Mouse (Mus musculus) cerebellum, adult 9-10 months (tissue): ENCODE results near the gene Cped1.
A peak's percentile ranks its signal among the peaks of the same experiment; 100 is the strongest.

ENCODE experiments used
- DNase-seq: peaks from one replicate; pipeline ENCODE4 v3.0.0; 2022

Cped1 gene

DNA sequence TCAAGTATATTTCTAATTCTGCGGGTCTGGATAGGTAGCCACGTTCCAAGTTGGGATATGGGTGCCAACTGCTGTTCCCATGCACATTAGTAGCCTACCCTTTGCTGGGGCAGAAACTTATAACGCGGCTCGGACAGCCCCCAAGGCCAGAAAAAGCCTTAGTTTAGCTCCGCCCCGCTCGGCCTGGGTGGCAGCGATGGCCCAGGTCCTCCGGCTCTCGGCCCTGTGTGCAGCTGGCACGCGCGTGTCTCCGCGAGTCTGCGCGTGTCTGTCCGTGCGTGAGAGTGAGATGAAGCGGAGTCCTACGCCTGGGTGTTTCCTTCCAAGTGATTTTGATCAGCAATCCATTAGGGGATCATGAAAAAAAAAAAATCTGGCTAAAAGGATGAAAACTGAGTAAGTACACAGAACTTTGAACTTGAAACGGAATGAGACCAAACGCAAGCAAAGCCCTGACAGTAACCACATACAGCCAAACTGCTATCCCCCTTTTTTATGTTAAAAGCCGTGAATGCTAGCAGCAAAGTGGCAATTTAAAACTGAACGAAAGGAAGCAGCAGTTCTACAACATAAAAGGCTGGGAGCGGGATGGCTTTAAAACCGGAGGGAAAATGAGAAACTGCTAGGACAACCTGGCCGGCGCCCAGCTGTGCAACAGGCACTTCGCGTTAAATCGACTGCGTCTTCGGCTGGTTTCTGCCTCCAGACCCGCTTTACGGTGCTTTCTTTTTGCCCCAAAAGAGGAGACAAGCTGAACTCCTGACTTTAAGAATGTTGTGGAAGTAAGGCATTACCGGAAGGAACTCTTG, at the start of gene Cped1:
Gene Cped1 (plus strand): TSS at position 185 of the 809 bp plus-strand sequence.
- peak; percentile 16 for DNase-seq

- DNase-seq, result no peak
Measured at GRCm38 (mm10) chr6:21937981-21938635, 47.6 kb upstream of the Cped1 start.

GRCm38 (mm10) chr6:21949226-21949731, 36.4 kb upstream of the Cped1 start, which contains the start of gene Ing3:
Gene Ing3, plus strand, starts transcription at chr6:21949571.
- DNase-seq, result peak; percentile 100

- peak; percentile 99 for DNase-seq
Measured at GRCm38 (mm10) chr6:21949771-21950448, 35.8 kb upstream of the Cped1 start.

- peak; percentile 46 for DNase-seq
Measured at GRCm38 (mm10) chr6:21950676-21951075, 35.0 kb upstream of the Cped1 start.

DNA sequence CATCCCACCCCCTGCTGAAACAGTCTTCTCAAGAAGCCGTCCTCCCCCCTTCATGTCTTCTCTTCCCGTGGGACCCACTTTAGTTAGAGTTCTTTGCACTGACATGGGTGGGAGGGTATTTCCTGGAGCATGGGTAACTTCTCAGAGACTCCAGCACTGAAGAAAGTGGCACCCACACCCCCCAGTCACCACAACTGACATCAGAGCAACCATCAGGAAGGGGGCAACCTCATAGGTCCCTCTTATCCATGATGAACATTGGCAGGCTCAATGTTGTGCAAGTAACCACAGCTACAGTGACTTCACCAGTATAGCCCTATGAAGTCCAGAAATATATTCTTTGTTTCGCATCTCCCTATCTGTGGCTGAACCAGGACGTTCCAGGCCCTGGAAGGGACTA, 30.2 kb upstream of the Cped1 start:
- DNase-seq, result no peak

DNA sequence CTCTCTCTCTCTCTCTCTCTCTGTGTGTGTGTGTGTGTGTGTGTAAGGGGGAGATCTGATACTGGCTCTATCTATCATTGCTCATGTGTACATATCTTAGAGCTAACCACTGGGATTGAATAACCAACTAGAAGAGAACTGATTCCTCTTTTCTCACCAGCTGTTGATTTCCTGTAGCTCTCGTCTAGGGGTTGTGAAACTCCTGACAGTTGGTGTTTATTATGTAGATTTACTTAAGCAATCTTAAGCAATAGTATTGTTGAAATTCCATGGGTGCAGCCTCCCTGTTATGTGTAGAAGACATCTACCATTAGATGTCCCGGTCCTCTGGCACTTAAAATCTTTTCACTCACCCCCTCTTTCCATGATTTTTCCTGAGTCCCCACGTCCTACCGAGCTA, 26.8 kb upstream of the Cped1 start:
- no peak for DNase-seq

DNA sequence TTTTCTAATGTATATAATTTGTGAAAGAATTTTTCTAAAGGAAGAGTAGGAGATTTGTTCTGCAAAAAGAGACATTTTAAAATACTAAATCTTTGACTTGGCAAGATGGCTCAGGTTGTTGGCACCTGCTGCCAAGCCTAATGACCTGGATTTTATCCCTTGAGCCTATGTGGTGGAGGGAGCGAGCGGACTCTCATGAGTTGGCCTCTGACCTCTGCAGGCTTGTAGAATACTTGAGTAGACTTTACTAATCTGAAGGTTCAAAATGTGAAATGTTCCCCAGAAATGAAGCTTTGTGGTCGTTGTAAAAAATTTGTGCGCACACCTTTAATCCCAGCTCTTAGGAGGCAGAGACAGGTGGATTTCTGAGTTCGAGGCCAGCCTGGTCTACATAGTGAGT, 25.8 kb upstream of the Cped1 start:
- no peak for DNase-seq

DNA sequence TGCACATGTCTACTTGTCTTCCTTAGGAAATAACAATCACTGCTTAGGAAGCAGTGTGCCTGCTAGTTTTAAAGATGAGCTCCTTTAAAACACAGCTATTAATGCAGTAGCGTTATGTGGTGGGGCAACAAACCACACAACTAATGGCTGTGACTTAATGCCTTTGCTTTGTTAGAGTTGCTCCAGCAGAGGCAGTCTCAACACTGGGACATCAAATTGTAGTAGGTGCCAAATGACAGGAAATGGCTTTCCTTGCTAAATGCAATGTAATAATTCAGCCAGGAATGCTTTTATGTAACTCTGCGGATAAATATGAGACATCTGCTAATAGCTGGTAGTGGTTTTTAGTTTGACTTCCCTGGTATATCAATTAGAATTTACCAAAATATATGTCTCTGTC, 8.2 kb upstream of the Cped1 start:
- DNase-seq, result no peak

- no peak for DNase-seq
Measured at GRCm38 (mm10) chr6:21981114-21981513, 4.6 kb upstream of the Cped1 start.

DNA sequence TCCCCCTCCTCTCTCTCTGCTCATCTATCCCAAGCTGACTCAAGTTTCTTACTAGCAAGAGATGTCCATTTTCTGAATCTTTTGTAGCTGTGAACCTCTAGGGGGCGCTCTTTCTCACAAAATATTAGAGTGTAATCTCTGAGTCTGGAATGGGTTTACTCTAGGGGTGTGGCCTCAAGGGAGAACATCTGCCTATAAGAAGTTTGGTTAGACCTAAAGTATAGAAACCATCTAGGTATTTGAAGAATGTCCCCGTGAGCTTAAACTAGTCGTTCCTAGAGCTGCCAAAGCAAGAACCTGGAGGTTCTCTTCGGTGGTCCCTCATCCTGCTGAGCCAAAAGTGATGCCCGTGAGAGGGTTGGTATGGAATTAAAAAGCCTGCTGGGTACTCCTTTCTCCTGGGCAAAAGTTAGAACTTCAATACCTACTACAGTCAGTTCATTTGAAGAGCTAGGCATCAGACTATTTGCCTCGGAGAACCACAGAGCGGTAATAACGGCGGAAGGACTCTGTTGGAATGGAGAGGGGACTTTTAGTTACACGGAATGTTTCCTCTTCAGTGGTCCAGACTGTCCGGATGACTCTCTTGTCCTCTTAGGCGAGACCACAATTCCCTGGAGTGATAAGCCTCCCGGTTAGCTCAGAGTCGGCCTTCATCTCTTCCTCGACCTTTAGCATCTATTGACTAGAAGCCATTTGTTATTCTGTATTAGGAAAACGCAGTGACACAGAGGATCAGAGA, 555 bp upstream of the Cped1 start:
- peak; percentile 55 for DNase-seq

DNA sequence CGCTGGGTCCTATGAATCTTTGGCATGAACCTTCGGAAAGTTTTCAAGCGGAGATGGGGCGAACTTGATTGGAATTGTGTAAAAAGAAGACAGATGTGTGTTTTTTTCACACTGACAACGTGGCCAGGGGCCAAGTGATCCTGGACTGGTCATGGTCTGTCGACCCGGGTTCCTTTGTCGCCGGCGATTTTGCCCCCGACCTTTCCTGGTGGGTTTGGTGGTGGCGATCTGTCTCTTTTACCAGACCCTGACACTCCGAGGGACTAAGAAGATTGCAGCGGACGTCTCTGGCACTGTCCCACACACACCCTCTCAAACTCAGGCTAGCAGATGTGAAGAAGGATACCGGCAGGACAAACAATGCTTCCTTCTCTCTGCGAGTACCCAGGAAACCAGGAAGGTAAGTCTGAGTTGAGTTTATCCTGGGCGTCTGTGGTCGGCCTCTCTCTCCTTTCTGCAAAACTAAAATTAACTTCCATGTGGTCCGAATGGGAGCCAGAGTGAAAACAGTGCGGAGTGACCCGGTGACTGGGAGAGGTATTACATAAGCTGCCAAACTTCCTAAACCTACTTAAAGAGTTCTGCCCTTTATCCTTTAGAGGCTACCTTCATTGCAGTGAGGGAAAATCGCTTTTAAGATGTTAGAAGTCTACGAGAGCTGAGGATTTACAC, 1.1 kb downstream of the Cped1 start:
- no peak for DNase-seq

DNA sequence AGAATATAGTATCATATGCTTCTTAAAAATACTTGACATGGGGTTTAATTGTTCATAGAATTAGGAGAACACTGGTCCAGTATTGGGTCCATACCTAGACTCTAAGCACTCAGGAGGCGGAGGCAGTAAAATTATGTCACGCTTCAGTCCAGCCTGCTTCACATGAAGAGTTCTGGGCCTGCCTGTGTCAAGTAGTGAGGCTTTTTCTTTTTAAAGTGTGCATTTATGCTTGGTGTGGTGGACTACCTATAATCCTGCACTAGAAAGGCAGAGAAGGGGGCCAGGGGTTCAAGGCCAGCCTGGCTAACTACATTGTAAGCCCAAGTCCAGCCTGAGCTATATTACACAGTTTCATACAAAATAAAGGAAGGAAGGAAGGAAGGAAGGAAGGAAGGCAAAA, 1.8 kb downstream of the Cped1 start:
- no peak for DNase-seq

DNA sequence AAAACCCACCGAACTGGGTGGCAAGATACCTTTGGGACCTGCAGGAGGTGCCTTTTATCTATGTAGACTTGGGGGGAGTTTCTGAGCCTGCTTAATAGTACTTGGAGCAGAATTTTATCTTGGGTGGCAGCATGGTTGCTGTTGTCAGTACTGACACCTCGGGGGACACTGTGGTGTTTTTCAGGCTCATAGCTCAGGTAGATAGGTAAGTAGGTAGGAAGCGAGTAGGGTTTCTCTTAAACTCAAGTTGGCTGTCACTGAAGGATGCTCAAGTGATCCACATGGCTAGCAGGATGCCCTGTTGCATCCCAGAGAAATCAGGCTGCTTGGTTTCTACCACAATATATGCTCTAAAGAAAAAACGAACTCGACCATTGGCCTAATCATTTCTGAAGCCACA, 2.6 kb downstream of the Cped1 start:
- DNase-seq, result no peak

DNA sequence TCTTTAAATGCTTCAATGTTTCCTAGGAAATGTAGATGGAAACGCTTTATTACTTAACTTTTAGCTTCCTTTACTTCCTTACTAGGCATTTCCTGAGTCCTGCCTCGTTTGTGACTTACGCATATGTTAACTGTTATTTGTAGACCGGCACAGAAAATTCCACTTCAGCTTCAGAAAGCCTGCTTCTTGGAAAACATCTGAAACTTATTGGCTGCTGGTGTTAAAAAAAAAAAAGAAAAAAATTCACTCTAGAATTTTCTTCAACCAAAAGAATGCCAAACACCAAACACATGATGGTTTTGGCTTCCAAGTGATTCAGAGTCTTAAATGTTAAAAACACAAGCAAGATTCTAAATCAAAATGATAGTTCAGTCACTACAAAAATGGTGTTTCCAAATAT, 3.4 kb downstream of the Cped1 start:
- DNase-seq, result no peak

DNA sequence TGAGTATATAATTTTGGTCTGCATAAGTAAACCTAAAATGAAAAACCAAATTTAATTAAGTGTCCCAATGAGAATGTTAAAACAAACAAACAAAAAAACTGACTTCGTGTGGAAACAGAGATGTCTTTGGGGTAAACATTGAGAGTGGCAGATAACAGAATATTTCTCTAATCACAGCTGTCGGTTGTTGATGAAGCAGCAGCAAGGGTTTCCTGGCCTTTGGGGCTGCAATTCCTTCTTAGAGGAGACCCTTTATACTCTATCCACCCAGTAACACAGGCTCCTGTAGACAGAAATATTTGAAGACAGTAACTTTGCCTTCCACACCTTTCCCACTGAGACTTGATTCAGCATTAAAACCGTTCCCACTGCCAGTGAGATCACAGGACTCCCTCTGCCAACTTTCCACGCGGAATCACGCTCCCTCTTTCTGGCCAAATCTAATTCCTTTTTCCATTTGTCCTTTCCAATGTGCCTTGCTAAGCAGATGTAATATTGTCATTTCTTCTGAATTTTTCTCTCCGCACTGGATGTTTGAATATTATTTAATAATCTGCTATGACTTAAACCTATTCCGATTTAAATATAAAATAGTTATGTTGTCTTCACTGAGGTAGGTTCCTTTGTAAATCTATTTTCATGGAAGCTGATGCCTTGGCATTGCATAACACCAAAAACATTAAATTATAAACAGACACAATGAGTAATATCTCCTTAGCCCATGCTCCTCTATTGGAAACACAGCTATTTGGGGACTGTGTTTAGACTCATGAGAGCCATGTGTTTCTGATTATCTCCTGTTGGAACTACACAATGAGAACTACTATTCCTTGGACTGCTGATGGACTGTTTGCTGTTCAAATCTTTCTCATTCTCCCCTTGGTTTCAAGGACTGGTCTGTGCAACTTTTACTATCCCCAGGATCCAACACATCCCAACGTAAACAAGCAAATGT, 4.7 kb downstream of the Cped1 start:
- no peak for DNase-seq

DNA sequence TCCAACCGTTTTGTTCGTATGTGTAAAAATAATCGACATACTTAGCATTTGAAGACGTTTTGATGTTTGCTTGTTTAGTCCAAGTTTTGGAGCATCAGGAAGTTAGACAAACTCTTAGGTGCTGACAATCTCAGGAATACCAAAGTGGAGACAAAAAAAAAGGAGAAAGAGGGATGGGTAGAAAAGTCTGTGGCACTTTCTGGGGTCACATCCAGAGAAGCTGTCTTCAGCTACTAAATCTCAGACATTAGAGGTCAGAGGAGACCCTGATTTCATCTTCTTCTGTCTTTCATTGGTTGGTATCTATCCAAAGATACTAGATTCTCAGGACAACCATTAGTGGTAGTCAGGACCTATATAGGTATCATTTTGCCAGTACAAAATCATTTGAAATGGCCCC, 5.4 kb downstream of the Cped1 start:
- no peak for DNase-seq

- DNase-seq, result no peak
Measured at GRCm38 (mm10) chr6:21993070-21993469, 7.4 kb downstream of the Cped1 start.

DNA sequence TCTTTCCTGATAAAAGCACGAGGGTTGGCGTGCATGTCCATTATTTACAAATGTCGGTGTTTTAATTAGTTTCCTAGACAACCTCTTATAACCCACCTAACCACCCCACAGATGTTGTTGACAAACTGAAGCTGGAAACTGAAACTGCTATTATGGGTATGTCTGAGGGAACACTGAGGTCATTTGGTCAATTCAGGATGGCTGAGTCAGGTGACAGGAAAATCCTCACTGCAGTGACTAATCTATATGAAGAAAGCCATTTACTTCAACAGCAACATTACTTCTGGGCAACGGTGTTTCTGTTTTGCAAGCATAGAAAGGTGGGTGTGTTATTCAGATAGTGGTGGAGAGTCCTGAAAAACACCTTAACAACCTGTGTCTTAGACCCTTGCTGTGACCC, 12.4 kb downstream of the Cped1 start:
- DNase-seq, result no peak

GRCm38 (mm10) chr6:21999025-21999424, 13.3 kb downstream of the Cped1 start:
- DNase-seq, result no peak

GRCm38 (mm10) chr6:22000086-22000485, 14.4 kb downstream of the Cped1 start:
- DNase-seq, result no peak
